Mouse (Mus musculus) left cerebral cortex, adult 11 months (tissue): ENCODE data around the gene Tmem176b.

ENCODE experiments used
- DNase-seq: peaks from one replicate; pipeline ENCODE4 v3.0.0; 2022; ENCODE audit warnings: low spot score

Tmem176b gene

DNA sequence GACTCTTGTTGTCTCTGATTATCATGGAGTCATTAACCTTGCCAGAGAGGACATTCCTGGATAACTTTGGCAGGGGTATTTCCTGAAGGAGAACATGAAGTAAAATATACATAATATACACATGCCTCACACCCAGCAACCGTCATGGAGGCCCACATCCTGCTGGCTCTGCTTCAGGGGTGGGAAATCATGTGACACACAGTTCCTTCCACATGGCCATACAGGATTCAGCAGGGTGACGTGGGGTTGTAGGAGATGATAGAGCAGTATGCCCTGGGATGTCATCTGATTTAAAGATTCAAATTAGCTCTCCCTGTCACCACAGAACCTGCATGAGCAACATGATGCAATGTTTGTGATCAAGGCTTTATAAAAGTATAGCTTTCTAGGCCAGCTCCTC, 53.4 kb downstream of the Tmem176b start:
- DNase-seq = no peak

DNA sequence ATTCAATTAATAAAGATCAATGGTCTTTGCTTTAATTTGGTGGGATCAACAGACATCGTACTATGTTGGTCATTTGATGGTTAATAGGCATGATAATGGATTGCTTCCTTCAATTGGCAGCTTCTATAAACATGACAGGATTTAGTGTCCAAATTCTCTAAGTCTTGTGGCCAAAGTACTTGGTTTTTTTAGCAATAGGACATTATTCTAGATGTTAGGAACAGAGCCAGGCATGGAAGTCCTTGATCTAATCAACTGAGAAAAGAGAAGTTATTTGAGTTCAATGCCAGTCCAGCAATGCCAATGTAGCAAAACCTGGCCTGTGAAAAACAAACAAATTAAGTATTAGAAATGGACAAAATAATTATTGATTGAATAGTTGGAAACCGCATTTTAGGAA, 55.7 kb downstream of the Tmem176b start:
- no peak for DNase-seq

DNA sequence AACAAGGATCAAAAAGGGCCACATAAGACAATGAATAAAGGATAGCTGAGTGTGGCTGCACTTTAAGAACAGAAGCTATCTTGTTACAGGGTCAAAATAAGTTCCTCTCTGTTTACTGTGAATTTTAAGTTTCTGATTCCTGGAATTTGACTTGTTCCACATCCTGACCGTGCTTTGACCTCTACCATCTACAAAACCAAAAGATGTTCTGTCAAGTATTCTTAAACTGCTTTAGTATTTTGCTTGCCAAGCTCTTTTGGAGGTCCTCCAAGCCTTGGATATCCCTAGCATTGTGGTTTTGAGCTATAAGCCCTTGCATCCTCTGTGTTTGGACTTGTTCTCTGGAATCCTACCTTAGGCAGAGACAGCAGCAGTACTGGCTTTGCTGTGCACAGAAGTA, 56.1 kb downstream of the Tmem176b start:
- no peak for DNase-seq

DNA sequence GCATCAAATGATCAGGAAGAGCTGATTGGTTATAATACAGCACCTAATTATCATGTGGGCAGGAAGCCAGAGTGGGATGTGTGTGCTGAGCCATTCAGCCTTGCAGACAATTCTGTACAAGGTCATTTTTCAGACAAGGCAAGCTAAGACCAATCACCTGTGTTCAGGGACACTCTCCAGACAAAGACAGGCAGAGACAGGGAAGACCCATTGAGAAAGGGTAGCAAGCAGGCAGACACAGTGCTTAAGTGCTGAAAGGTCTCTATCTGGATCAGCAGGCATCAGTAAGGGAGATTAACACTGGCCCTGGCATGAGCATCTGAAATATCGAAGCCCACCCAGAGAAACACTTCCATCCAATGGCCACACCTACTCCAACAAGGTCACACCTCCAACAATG, 56.9 kb downstream of the Tmem176b start:
- DNase-seq = no peak
